Mouse (Mus musculus) cerebellum, adult 2 months (tissue): ENCODE measurements at regions not wholly inside any gene's neighbourhood (a gene's known extent, or its start where the extent isn't known, plus 50 kb on each side); places are given as distances from the start of the nearest gene placed in this dataset.

Experiments
- DNase-seq, 2 experiments: peaks; one replicate each; pipeline ENCODE4 v3.0.0; 2021
- H3K27ac ChIP-seq: fragments of 200-500 bp; 2 replicates; pipeline ENCODE4 v1.5.1; 2012; ENCODE audit warnings: low read length, control low read depth, inconsistent platforms; ENCODE audit not compliant: insufficient read depth
- H3K27me3 ChIP-seq: fragments of 200-500 bp; 2 replicates; pipeline ENCODE4 v1.6.1; 2012; ENCODE audit warnings: inconsistent platforms, mild to moderate bottlenecking, low read length, moderate library complexity; ENCODE audit not compliant: control insufficient read depth, insufficient read depth
- H3K4me1 ChIP-seq: fragments of 200-500 bp; 2 replicates; pipeline ENCODE4 v1.6.1; 2011; ENCODE audit warnings: low read length; ENCODE audit not compliant: control insufficient read depth, insufficient read depth
- H3K4me3 ChIP-seq: fragments of 200-500 bp; replicated peaks from 2 replicates; pipeline ENCODE3; 2011; ENCODE audit warnings: mild to moderate bottlenecking, low read depth, low read length, control low read depth; ENCODE audit not compliant: insufficient read depth
- CTCF ChIP-seq: fragments of 200-500 bp; IDR thresholded peaks from 2 replicates; pipeline ENCODE4 v1.5.1; 2011; ENCODE audit warnings: low read depth, mild to moderate bottlenecking, control low read depth, low read length, moderate library complexity, borderline replicate concordance; ENCODE audit not compliant: insufficient read depth
- POLR2A ChIP-seq: fragments of 200-500 bp; IDR thresholded peaks from 2 replicates; pipeline ENCODE4 v1.6.1; 2011; ENCODE audit warnings: low read length, control low read depth, borderline replicate concordance; ENCODE audit not compliant: insufficient read depth
- WGBS: fragments of 180-500 bp; shearing (Covaris S2); methylation state at CpG from one replicate; pipeline ENCODE4 v1.1.7; 2018; 5-methylcytosine and 5-hydroxymethylcytosine counted together

DNA sequence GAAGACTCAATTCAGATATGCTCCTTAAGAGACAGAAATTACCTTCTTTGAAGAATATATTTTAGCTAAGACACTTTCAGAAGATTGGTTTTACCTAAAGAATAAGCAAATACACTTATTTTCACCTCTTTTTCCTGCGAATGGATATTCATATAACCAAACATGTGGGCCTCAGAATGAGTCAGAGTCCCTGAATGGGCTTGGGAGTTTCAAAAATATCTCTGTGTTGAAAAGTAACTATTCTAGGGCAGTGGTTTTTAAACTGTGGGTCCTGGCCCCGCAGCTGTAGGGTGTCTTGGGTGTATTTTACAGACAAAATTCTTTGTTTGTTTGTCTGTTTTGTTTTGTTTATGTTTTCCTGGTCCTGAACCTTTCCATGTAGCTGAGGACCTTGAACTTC is 62.5 kb upstream of the Dnajc19 start:
- Histone ChIP-seq H3K27me3 (no peaks in the 10 kb centered on the region), H3K4me1 (no peaks in the 10 kb centered on the region), H3K27ac (no peak overlapping the region), H3K4me3 (no peak overlapping the region)
- DNase-seq, result no peak
- TF ChIP-seq POLR2A, result no peak
- TF ChIP-seq CTCF, result no peak
- 50% methylated on average over 2 of the region's 2 CpGs for WGBS

DNA sequence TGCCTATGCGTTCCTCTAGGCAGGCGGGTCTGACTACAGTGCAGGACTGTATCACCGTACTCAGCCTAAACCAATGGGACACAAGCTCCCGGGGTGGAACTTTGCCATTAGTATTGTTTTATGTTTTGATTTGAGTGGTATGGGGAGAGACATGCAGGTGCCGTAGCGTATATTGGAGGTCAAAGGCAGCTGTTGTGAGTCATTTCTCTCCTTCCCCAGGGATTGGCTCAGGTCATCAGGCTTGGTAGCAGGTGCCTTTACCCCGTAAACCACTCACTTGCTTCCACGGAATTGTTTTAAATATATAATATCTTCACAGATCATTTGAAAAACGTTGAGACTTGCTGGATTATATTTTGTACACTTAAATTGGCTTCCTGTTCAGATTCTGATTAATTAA is 58.1 kb upstream of the Dnajc19 start:
- TF ChIP-seq POLR2A, result no peak
- no peak for TF ChIP-seq CTCF
- no peak for DNase-seq
- H3K4me3 ChIP-seq, result no peak overlapping the region
- 75% methylated on average over 9 of the region's 9 CpGs for WGBS
- H3K27me3 ChIP-seq, result no peaks in the 10 kb centered on the region
- no peaks in the 10 kb centered on the region for H3K4me1 ChIP-seq
- H3K27ac ChIP-seq, result no peak overlapping the region

DNA sequence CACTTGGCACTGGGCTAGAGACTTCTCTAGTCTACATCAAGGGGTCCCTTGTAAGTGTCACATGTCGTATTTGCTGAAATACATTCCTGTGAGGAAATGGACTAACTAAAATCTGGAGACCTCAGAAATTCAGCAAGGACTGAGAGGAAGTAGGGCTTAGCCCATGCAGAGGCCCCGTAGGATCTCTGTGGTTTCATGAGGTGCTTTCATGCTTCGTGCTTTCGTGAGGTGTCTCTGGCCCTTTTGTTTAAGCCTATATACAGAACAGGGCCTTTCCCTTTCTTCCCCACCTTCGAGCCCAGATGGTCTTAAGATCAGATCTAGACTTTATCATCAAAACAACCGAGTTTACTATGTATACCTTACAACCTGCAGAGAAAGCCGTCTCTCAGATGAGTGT is 56.9 kb upstream of the Dnajc19 start:
- no peak for DNase-seq
- 88% methylated on average over 7 of the region's 7 CpGs for WGBS
- H3K27me3 ChIP-seq, result no peaks in the 10 kb centered on the region
- H3K4me1 ChIP-seq, result no peaks in the 10 kb centered on the region
- H3K4me3 ChIP-seq, result no peak overlapping the region
- no peak for TF ChIP-seq CTCF
- TF ChIP-seq POLR2A, result no peak
- no peak overlapping the region for H3K27ac ChIP-seq

DNA sequence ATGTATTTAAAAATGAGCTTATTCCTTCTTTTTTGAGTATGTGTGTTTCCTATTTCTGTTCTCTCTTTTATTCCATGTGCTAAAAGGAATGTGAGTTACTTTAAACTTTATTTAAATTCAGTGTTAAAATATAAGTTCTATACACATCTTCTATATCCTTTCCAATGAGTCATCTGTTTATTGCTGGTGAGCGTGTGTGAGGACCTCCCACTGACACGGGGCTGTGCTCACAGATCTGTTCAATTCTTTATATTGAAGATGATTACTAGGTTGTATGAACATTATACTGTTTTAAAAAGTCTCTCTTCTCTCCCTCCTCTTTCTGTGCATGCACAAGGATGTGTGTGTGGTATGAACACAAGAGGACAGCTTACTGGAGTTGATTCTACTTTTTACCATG is 55.3 kb upstream of the Dnajc19 start:
- no peak for DNase-seq
- 75% methylated on average over 2 of the region's 2 CpGs for WGBS
- no peak overlapping the region for H3K27ac ChIP-seq
- no peaks in the 10 kb centered on the region for H3K27me3 ChIP-seq
- TF ChIP-seq POLR2A (no peak), CTCF (no peak)
- H3K4me1 ChIP-seq, result no peaks in the 10 kb centered on the region
- H3K4me3 ChIP-seq, result no peak overlapping the region
